Mouse (Mus musculus): ENCODE measurements around the gene Rab1a. TPM values are rescaled to one million over a fixed set of nuclear protein-coding genes. Genes with fewer than 3 reads are reported as not detected.

Rab1a gene
- 40.1 and 74.6 TPM in 2 replicates for polyA plus RNA-seq (2012; rRNA removed; ENCODE audit: low replicate concordance)

DNA sequence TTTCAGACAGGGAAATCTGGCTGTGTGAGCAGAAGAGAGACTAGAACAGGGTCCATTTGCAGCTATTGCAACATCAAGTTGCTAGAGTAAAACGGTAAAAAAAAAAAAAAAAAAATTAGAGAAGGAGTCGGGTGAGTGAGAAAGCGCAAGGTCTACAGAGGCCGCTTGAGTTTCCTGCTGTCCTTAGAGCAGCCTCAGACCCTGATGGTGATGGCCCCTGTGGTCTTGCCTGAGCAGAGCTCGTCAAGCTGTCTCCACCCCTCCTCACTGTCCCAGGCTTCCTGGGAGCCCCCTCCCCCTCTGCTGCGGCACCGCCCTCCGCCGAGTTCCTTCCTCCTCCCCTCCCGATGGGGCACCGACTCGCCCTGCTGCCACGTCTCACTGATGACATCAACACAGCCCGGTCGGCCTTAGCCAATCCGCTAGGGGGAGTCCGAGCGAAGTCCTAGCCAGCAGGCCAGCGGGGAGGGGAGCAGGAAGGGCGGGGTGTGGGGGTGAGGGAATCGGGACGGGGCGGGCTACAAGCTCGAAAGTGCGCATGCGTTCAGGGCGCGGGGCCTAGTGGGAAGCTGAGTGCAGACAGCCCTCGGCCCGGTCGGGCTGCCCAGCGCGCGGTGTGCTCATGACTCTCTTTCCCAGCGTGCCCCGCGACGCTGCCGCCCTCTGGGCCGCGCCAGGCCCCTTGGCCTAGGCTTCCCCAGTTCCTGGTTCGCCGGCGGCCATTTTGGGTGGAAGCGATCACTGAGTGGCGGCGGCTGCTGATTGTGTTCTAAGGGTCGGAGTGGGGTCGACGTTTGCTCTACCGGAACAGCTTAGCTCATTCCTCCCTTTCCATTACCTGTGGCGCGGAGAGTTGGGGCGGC lies at the start of gene Rab1a:
Rab1a (plus strand) TSS at position 720 of the 863 bp plus-strand sequence.

GRCm38 (mm10) chr11:20249296-20250110 lies 48.3 kb downstream of the Rab1a start, which contains the start of gene Cep68:
TSS of gene Cep68 (minus strand) at chr11:20249429.

Other genes with a start within 250 kb of the Rab1a start
- 17.0 and 28.8 TPM in 2 replicates for gene Actr2, start 88.5 kb upstream of the Rab1a start, polyA plus RNA-seq (2012; rRNA removed; ENCODE audit: low replicate concordance)
- gene Cep68, start 48.0 kb downstream of the Rab1a start, polyA plus RNA-seq (2012; rRNA removed; ENCODE audit: low replicate concordance) = 20.7 and 23.4 TPM in 2 replicates
- 2.0 and 2.6 TPM in 2 replicates for gene Slc1a4, start 131.3 kb downstream of the Rab1a start, polyA plus RNA-seq (2012; rRNA removed; ENCODE audit: low replicate concordance)

Data from mammary gland, adult 2 months (tissue).